Mouse (Mus musculus) intestine, postnatal 0 days (tissue): ENCODE data around the gene Cybb. TPM values are rescaled to one million over a fixed set of nuclear protein-coding genes. Genes with fewer than 3 reads are reported as not detected.

Experiments
- ATAC-seq: fragments of 200-750 bp; cut with Nextera tagmentation; 2 replicates; pipeline ENCODE4 v1.8.0; 2017; ENCODE audit warnings: mild to moderate bottlenecking, moderate TSS enrichment, moderate library complexity
- H3K27ac ChIP-seq: fragments of 300-500 bp; sonication (generic); 2 replicates; pipeline ENCODE4 v1.5.1; 2014; ENCODE audit warnings: mild to moderate bottlenecking, low read depth, low read length, moderate library complexity
- H3K27me3 ChIP-seq: fragments of 300-500 bp; sonication (generic); replicated peaks from 2 replicates; pipeline ENCODE4 v1.6.1; 2014; ENCODE audit warnings: low read length, mixed read lengths; ENCODE audit not compliant: control insufficient read depth, insufficient read depth
- H3K36me3 ChIP-seq: fragments of 300-500 bp; sonication (generic); 2 replicates; pipeline ENCODE4 v1.6.1; 2014; ENCODE audit warnings: mild to moderate bottlenecking, moderate library complexity; ENCODE audit not compliant: control insufficient read depth, insufficient read depth
- H3K4me1 ChIP-seq: fragments of 300-500 bp; sonication (generic); replicated peaks from 2 replicates; pipeline ENCODE4 v1.6.1; 2014; ENCODE audit warnings: antibody characterized with exemption, low read length, mixed read lengths; ENCODE audit not compliant: control insufficient read depth, insufficient read depth
- H3K4me2 ChIP-seq: fragments of 300-500 bp; sonication (generic); replicated peaks from 2 replicates; pipeline ENCODE4 v1.6.1; 2014; ENCODE audit warnings: low read depth, mild to moderate bottlenecking, moderate library complexity
- H3K4me3 ChIP-seq: fragments of 300-500 bp; sonication (generic); 2 replicates; pipeline ENCODE4 v1.5.1; 2014; ENCODE audit warnings: low read depth, low read length
- H3K9ac ChIP-seq: fragments of 300-500 bp; sonication (generic); 2 replicates; pipeline ENCODE4 v1.6.1; 2014; ENCODE audit warnings: mild to moderate bottlenecking, low read depth, low read length
- H3K9me3 ChIP-seq: fragments of 300-500 bp; sonication (generic); 2 replicates; pipeline ENCODE4 v1.6.1; 2016; ENCODE audit warnings: mixed run types; ENCODE audit not compliant: control insufficient read depth
- CTCF ChIP-seq: sonication (generic); IDR thresholded peaks from 2 replicates; pipeline ENCODE4 v1.5.1; 2016; ENCODE audit warnings: low read depth, mild to moderate bottlenecking, control low read depth, antibody characterized with exemption, moderate library complexity
- WGBS: fragments of 180-500 bp; shearing (Covaris S2); extraction: QIAGEN DNeasy Blood & Tissue Kit; methylation state at CpG from one replicate; pipeline ENCODE4 v1.1.7; 2014; 5-methylcytosine and 5-hydroxymethylcytosine counted together
- polyA plus RNA-seq: library from polyadenylated mRNA; unstranded; fragments of >200 nt; fragmentation: Nextera tagmentation; extraction: Ambion mirVana; gene quantifications from 2 replicates; pipeline ENCODE4 v1.2.1, GENCODE M21; 2015

Cybb gene
- polyA plus RNA-seq, 1 experiment from 2014 or later, result 2.8 TPM

DNA sequence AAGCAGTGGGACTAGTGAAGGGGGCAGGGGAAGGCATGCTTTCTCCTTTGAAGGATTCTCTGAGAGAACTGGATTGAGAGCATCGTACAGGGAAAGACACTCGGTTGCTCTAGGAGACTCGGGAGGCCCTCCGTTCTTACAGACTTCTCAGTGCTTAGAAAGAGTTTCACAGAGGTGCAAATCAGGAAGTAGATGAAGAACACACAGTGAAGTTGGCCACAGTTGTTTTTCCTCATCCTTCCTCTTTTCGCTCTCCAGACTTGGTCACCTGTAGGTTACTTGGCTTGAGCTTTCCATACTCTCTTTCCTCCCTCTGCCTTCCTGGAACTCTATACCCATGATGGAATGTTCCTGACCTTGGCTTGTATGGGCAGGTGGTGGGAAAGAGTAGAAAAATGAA, 35.2 kb downstream of the Cybb start:
- WGBS, result 94% methylated on average over 5 of the region's 5 CpGs
- no peaks in the 10 kb centered on the region for H3K9me3 ChIP-seq
- no peak overlapping the region for H3K4me3 ChIP-seq
- H3K36me3 ChIP-seq, result no peaks in the 10 kb centered on the region
- TF ChIP-seq CTCF, result no peak
- no peak overlapping the region for H3K4me2 ChIP-seq
- H3K27me3 ChIP-seq, result no peaks in the 10 kb centered on the region
- no peak for ATAC-seq
- H3K9ac ChIP-seq, result no peak overlapping the region
- no peaks in the 10 kb centered on the region for H3K4me1 ChIP-seq
- no peak overlapping the region for H3K27ac ChIP-seq

GRCm38 (mm10) chrX:9447284-9447683, 40.3 kb downstream of the Cybb start:
- TF ChIP-seq CTCF, result no peak
- H3K9me3 ChIP-seq, result no peaks in the 10 kb centered on the region
- H3K4me1 ChIP-seq, result no peaks in the 10 kb centered on the region
- no peak overlapping the region for H3K27ac ChIP-seq
- no peak overlapping the region for H3K4me2 ChIP-seq
- no peaks in the 10 kb centered on the region for H3K36me3 ChIP-seq
- no peak for ATAC-seq
- no peak overlapping the region for H3K4me3 ChIP-seq
- no peak overlapping the region for H3K9ac ChIP-seq
- H3K27me3 ChIP-seq, result no peaks in the 10 kb centered on the region

GRCm38 (mm10) chrX:9441102-9441501, 46.5 kb downstream of the Cybb start:
- H3K4me3 ChIP-seq, result no peak overlapping the region
- 64% methylated on average over 4 of the region's 4 CpGs for WGBS
- no peaks in the 10 kb centered on the region for H3K27me3 ChIP-seq
- no peak overlapping the region for H3K9ac ChIP-seq
- H3K36me3 ChIP-seq, result no peaks in the 10 kb centered on the region
- H3K4me1 ChIP-seq, result no peaks in the 10 kb centered on the region
- peak; percentile 49 for TF ChIP-seq CTCF
- no peak overlapping the region for H3K4me2 ChIP-seq
- H3K27ac ChIP-seq, result no peak overlapping the region
- ATAC-seq, result no peak
- H3K9me3 ChIP-seq, result no peaks in the 10 kb centered on the region

DNA sequence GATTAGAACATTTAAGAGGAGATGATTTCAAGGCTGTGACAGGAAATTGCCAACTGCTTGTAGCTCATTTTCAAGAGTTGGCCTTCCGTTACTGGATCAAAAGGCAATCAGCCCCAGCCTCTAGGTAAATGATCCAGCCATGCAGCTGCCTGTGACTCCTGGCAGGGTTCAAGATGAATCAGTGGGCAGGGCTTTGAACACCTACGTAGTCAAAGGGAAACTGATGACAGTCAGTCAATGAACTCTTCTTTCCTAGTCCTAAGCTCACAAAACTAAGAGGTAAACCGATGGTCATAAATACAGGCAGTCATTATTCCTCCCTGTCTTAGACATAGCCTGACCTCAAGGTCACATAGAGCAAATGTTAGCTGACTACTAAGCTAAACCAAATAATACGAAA, 47.0 kb downstream of the Cybb start:
- WGBS, result 66% methylated on average over 4 of the region's 4 CpGs

DNA sequence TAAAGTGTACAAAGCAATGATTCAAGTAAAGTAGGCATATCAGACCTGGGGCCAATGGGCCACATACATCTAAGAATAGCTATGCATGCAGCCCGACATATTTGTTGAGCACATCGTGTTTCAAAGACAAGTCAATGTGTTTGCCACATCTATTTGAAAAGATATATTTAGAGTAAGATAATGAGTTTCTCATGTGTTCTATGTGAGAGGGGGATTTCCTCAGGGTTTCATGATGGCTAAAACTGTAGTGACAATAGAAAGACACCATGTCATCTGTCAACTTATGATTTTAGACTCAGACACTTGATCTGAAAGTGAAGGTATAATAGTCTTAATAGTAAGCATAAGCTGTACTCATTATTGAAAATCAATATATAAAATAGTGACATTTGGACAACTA, 48.3 kb downstream of the Cybb start:
- Histone ChIP-seq H3K27ac (no peak overlapping the region), H3K9me3 (no peaks in the 10 kb centered on the region), H3K36me3 (no peaks in the 10 kb centered on the region), H3K9ac (no peak overlapping the region), H3K27me3 (no peaks in the 10 kb centered on the region), H3K4me3 (no peak overlapping the region), H3K4me2 (no peak overlapping the region), H3K4me1 (no peaks in the 10 kb centered on the region)
- TF ChIP-seq CTCF, result no peak
- no peak for ATAC-seq
- WGBS, result 91% methylated on average over 2 of the region's 2 CpGs

More for the DNA sequence above, 47.0 kb downstream of the Cybb start:
- H3K9ac ChIP-seq, result no peak overlapping the region
- H3K36me3 ChIP-seq, result no peaks in the 10 kb centered on the region
- H3K4me2 ChIP-seq, result no peak overlapping the region
- no peak for ATAC-seq
- H3K27ac ChIP-seq, result no peak overlapping the region
- no peaks in the 10 kb centered on the region for H3K27me3 ChIP-seq
- H3K9me3 ChIP-seq, result no peaks in the 10 kb centered on the region
- H3K4me3 ChIP-seq, result no peak overlapping the region
- no peaks in the 10 kb centered on the region for H3K4me1 ChIP-seq
- TF ChIP-seq CTCF, result no peak

- Histone ChIP-seq H3K27ac (no peak overlapping the region), H3K9ac (no peak overlapping the region), H3K4me2 (no peak overlapping the region), H3K27me3 (no peaks in the 10 kb centered on the region), H3K4me1 (no peaks in the 10 kb centered on the region), H3K4me3 (no peak overlapping the region), H3K36me3 (no peaks in the 10 kb centered on the region), H3K9me3 (no peaks in the 10 kb centered on the region)
- peak; percentile 31; the same call in 1 of the 2 replicates for TF ChIP-seq CTCF
- no peak for ATAC-seq
- WGBS, result 79% methylated on average over 5 of the region's 5 CpGs
These were observed 73.7 kb downstream of the Cybb start for GRCm38 (mm10) chrX:9413889-9414288.

Other genes starting within 250 kb of the Cybb start
- not detected in 2 replicates for gene Gm14862, start 230.9 kb downstream of the Cybb start, polyA plus RNA-seq
- 6.7 TPM in 2 replicates for gene Xk, start 215.0 kb downstream of the Cybb start, polyA plus RNA-seq
- 0.42 and 0.52 TPM in 2 replicates for gene H2al1m, start 204.0 kb downstream of the Cybb start, polyA plus RNA-seq
- gene H2al1k, start 137.1 kb downstream of the Cybb start, polyA plus RNA-seq, result not detected in 2 replicates
- gene H2al1o, start 84.6 kb upstream of the Cybb start, polyA plus RNA-seq, result not detected in 2 replicates
- gene Dynlt3, start 175.2 kb upstream of the Cybb start, polyA plus RNA-seq, result 55.8 and 56.0 TPM in 2 replicates